Mouse (Mus musculus): ENCODE measurements around the gene Atg4c.

The Atg4c gene

GRCm38 (mm10) chr4:99193810-99194582, at the start of gene Atg4c:
Atg4c (plus strand) TSS chr4:99193934.
- peak; percentile 90 for DNase-seq

- no peak for DNase-seq
Observed at GRCm38 (mm10) chr4:99151434-99151833, 42.3 kb upstream of the Atg4c start.

GRCm38 (mm10) chr4:99151885-99152558, 41.7 kb upstream of the Atg4c start:
- DNase-seq: peak; percentile 37

- no peak for DNase-seq
Observed at GRCm38 (mm10) chr4:99156641-99157307, 37.0 kb upstream of the Atg4c start.

GRCm38 (mm10) chr4:99158495-99158894, 35.2 kb upstream of the Atg4c start:
- DNase-seq: no peak

- DNase-seq: no peak
Observed at GRCm38 (mm10) chr4:99160414-99160813, 33.3 kb upstream of the Atg4c start.

GRCm38 (mm10) chr4:99160899-99161298, 32.8 kb upstream of the Atg4c start:
- no peak for DNase-seq

- DNase-seq: no peak
Observed at GRCm38 (mm10) chr4:99161457-99161971, 32.2 kb upstream of the Atg4c start.

GRCm38 (mm10) chr4:99163001-99163400, 30.7 kb upstream of the Atg4c start:
- no peak for DNase-seq

- DNase-seq: no peak
Observed at GRCm38 (mm10) chr4:99163547-99163946, 30.2 kb upstream of the Atg4c start.

- DNase-seq: no peak
Observed at GRCm38 (mm10) chr4:99168869-99169268, 24.9 kb upstream of the Atg4c start.

GRCm38 (mm10) chr4:99174265-99174664, 19.5 kb upstream of the Atg4c start:
- no peak for DNase-seq

GRCm38 (mm10) chr4:99176841-99177240, 16.9 kb upstream of the Atg4c start:
- peak; percentile 42 for DNase-seq

- DNase-seq: no peak
Observed at GRCm38 (mm10) chr4:99177255-99177654, 16.5 kb upstream of the Atg4c start.

GRCm38 (mm10) chr4:99178851-99179250, 14.9 kb upstream of the Atg4c start:
- no peak for DNase-seq

GRCm38 (mm10) chr4:99179446-99180120, 14.2 kb upstream of the Atg4c start:
- DNase-seq: no peak

GRCm38 (mm10) chr4:99180921-99181320, 12.8 kb upstream of the Atg4c start:
- no peak for DNase-seq

GRCm38 (mm10) chr4:99181739-99182419, 11.9 kb upstream of the Atg4c start:
- peak; percentile 51 for DNase-seq

GRCm38 (mm10) chr4:99182660-99183431, 10.9 kb upstream of the Atg4c start:
- DNase-seq: no peak

GRCm38 (mm10) chr4:99184678-99185077, 9.1 kb upstream of the Atg4c start:
- DNase-seq: no peak

- DNase-seq: no peak
Observed at GRCm38 (mm10) chr4:99185305-99185704, 8.4 kb upstream of the Atg4c start.

All from kidney, postnatal 10 days (tissue).